Mouse (Mus musculus) embryonic fibroblast, embryonic 13.5 days (primary cell): Measurements from ENCODE around the gene Gorasp1. TPM values are rescaled to one million over a fixed set of nuclear protein-coding genes. Genes with fewer than 3 reads are reported as not detected.

Experiments
- H3K27ac ChIP-seq: 2 replicates; pipeline ENCODE4 v1.5.1; 2012; ENCODE audit warnings: low read length, control low read depth, inconsistent platforms; ENCODE audit not compliant: insufficient read depth
- H3K4me1 ChIP-seq: 2 replicates; pipeline ENCODE4 v1.6.1; 2011; ENCODE audit warnings: low read length; ENCODE audit not compliant: control insufficient read depth, insufficient read depth
- H3K4me3 ChIP-seq: 2 replicates; pipeline ENCODE4 v1.5.1; 2011; ENCODE audit warnings: mild to moderate bottlenecking, control low read depth, low read length; ENCODE audit not compliant: insufficient read depth
- CTCF ChIP-seq: IDR thresholded peaks from 2 replicates; pipeline ENCODE4 v1.5.1; 2011; ENCODE audit warnings: mild to moderate bottlenecking, control low read depth, low read length, moderate library complexity, borderline replicate concordance; ENCODE audit not compliant: insufficient read depth
- POLR2A ChIP-seq: IDR thresholded peaks from 2 replicates; pipeline ENCODE4 v1.6.1; 2011; ENCODE audit warnings: low read depth, mild to moderate bottlenecking, control low read depth, low read length, moderate library complexity
- polyA plus RNA-seq: library from polyadenylated mRNA; stranded (reverse); fragments of >200 nt; gene quantifications from 2 replicates; pipeline ENCODE4 v1.2.4, GENCODE M21; 2011; ENCODE audit warnings: low read depth; ENCODE audit not compliant: missing spikeins, insufficient read length

Gorasp1 gene
- polyA plus RNA-seq, 1 experiment = 10.5 TPM

DNA sequence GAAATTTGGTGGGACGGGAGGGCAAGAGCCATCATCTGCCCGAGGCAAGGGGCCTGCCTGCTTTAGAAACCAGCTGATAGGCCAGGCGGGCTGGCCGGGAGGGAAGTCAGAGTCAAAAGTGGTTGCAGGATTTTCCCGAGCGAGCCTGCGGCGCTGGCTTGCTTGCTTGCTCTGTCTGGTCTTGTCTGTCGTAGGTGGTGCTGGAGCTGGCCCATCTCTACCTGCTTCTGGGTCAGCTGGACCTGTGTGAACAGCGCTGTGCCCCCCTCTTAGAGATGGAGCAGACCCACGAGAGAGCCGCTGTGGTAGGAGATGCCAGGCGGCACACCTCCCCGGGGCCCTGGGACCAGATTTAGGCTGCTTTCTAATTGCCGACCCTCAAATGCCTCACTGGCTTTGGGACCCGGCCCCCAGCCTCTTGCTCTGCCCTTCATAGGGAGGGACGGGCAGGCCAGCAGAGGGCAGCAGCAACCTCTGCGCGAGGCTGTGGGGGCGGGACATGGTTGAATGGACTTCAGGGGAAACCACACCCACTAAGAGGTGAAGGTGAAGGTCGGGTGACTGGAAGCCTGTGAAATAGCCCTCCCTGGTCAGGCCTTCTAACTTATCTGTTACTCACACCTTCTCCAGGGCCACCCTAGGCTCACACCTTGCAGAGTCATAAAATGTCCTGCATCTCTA, 25.8 kb upstream of the Gorasp1 start:
- Histone ChIP-seq H3K4me1 (no peaks in the 10 kb centered on the region), H3K27ac (no peak overlapping the region), H3K4me3 (no peak overlapping the region)
- TF ChIP-seq CTCF = peak; percentile 92
- TF ChIP-seq POLR2A = no peak

DNA sequence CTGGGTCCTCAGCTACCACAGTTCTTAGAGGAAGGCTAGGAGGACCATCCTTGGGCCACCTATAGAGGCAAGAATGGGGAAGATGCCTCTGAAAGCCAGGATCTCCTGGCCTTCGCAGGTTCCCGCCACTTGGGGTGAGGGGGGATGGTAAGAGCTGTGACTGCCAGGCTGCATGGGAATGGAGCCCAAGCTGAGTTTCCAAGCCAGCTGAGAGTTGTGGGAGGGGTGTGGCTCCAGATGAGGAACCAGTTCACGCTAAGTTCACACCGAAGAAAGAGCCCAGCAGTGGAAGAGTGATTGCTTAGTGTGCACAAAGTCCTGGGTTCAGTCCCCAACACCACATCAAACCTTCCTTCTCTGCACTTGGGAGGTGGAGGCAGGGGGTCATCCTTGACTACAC, 24.9 kb upstream of the Gorasp1 start:
- Histone ChIP-seq H3K27ac (no peak overlapping the region), H3K4me1 (no peaks in the 10 kb centered on the region), H3K4me3 (no peak overlapping the region)
- TF ChIP-seq CTCF = no peak
- no peak for TF ChIP-seq POLR2A

DNA sequence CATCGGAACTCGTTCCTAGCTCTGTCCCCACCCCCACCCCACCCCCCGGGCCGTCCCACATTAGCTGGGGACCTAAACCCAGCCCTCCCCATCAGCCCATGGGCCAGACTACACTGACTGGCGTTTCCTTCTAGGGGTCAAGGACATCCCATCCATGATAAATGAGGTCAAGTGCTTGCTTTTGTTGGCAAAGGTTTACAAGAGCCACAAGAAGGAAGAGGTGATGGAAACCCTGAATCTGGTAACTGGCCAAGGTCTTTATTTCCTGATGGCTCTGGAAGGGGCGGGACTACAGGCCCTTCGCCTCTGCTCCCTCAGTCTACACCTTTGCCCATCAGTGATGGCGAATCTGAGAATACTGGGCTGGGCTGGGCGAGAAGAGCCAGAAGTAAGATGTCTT, 21.5 kb upstream of the Gorasp1 start:
- TF ChIP-seq POLR2A = no peak
- TF ChIP-seq CTCF = no peak

DNA sequence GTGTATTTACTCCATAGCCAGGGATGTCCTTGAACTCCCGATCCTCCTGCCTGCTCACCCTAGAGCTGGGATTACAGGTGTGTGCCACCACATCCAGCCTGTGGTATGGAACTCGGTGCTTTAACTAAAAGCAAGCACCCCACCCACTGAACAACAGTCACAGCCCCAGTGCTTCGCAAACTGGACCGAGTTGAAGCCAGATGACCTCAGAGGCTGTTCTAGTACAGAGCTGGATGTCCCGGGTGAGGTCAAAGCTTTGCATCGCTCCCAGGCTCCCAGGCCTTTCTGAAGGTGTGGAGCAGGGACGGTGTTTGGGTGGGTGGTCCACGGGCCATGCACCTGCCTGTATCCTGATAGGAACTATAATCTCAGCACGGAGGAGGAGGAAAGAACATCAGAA, 14.0 kb upstream of the Gorasp1 start:
- TF ChIP-seq CTCF (no peak), POLR2A (no peak)
- Histone ChIP-seq H3K27ac (no peak overlapping the region), H3K4me1 (no peaks in the 10 kb centered on the region)

More for the DNA sequence above, 21.5 kb upstream of the Gorasp1 start:
- H3K4me1 ChIP-seq = no peaks in the 10 kb centered on the region
- no peak overlapping the region for H3K27ac ChIP-seq
- no peak overlapping the region for H3K4me3 ChIP-seq

DNA sequence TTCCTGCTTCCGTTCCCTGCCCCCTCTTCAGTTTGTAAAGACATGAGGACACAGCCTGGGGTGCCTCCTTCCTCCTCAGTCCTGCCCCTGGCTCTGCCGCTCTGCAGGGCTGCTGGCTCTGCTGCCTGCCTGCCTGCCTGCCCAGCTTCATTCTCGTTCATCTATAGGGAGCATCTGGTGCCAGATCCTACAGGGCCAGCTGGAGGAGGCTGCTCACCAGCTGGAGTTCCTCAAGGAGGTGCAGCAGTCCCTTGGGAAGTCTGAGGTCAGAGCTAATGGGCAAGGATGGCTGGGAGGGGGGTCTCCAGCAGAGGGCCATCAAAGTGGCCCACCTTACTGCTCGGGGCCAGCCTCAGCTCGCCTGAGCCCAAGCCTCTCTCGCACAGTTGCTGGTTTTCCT, 13.1 kb upstream of the Gorasp1 start:
- no peak overlapping the region for H3K27ac ChIP-seq
- no peak for TF ChIP-seq CTCF
- no peak for TF ChIP-seq POLR2A
- no peak overlapping the region for H3K4me3 ChIP-seq
- H3K4me1 ChIP-seq = no peaks in the 10 kb centered on the region

More for the DNA sequence above, 14.0 kb upstream of the Gorasp1 start:
- no peak overlapping the region for H3K4me3 ChIP-seq

GRCm38 (mm10) chr9:119948804-119949203, 11.4 kb upstream of the Gorasp1 start:
- no peak overlapping the region for H3K27ac ChIP-seq
- no peak overlapping the region for H3K4me3 ChIP-seq
- TF ChIP-seq POLR2A = no peak
- no peak for TF ChIP-seq CTCF
- H3K4me1 ChIP-seq = no peaks in the 10 kb centered on the region

DNA sequence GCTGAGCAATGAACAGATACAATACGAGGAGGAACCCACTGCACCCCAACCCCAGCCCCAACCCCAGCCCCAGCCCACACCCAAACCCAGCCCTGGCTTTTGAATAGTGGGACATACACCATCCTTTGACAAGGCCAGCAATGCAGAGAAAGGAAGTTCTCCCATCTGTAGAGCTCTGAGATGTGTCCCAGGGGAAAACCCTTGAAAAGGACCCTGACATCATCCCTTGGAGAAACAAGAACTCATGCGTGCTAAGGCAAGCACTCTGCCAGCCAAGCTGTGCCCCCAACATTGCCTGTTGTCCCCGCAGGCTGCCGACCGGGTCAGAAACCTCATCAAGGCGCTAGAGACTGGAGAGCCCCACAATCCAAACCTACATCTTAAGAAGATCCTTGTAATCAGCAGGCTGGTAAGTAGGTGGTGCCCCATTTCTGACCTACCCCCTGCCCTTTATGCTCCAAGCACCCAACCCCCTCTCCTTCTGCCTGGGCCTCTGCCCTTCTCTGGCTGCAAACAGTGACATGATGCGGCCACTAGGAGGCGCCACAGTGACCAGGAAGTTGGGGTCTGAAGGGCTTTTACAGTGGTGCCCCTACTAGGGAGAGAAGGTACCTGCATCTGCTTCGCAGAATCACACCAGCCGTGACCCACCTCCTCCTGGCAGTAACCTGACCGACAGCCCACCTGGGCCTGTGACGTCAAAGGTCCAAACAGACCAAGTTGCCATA, 8.0 kb upstream of the Gorasp1 start:
- H3K4me1 ChIP-seq = no peaks in the 10 kb centered on the region
- no peak overlapping the region for H3K27ac ChIP-seq
- TF ChIP-seq POLR2A (no peak), CTCF (no peak; the same call in 1 of the 2 replicates)
- no peak overlapping the region for H3K4me3 ChIP-seq

GRCm38 (mm10) chr9:119943326-119943725, 6.0 kb upstream of the Gorasp1 start:
- Histone ChIP-seq H3K4me1 (no peaks in the 10 kb centered on the region), H3K4me3 (no peak overlapping the region), H3K27ac (no peak overlapping the region)
- TF ChIP-seq POLR2A = no peak
- TF ChIP-seq CTCF = no peak

DNA sequence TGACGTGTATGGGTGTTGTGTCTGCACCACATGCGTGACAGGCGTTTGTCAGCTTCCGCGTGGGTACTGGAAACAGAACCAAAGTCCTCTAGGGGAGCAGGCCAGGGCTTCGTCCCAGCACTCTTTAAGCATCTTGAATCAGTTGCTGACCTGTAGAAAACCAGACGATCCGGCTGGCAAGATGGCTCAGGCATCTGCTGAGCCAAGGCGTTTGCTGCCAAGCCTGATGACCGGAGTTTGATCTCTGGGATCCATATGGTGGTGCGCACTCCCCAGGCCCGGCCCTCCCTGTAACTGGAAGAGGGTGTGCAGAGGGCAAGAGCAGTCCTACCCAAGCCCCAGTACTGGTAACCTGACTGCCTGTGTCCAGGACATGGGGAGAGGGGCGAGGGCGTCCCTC, 4.5 kb upstream of the Gorasp1 start:
- no peak overlapping the region for H3K4me3 ChIP-seq

GRCm38 (mm10) chr9:119941407-119941806, 4.0 kb upstream of the Gorasp1 start:
- H3K4me1 ChIP-seq = no peaks in the 10 kb centered on the region
- no peak overlapping the region for H3K27ac ChIP-seq
- TF ChIP-seq CTCF (no peak), POLR2A (no peak)

More for the DNA sequence above, 4.5 kb upstream of the Gorasp1 start:
- TF ChIP-seq CTCF = no peak
- TF ChIP-seq POLR2A = no peak
- Histone ChIP-seq H3K27ac (no peak overlapping the region), H3K4me1 (no peaks in the 10 kb centered on the region)

More at GRCm38 (mm10) chr9:119941407-119941806, 4.0 kb upstream of the Gorasp1 start:
- H3K4me3 ChIP-seq = no peak overlapping the region
